Mouse (Mus musculus): Measurements from ENCODE around the gene Prr36. TPM values are rescaled to one million over a fixed set of nuclear protein-coding genes. Genes with fewer than 3 reads are reported as not detected.
"Not testable (repeated sequence)": the region's sequence is repeated elsewhere in the genome, so short reads cannot be mapped to it uniquely, and the experiment has no call there.

The Prr36 gene
- total RNA-seq (2021), result 4.7 and 5.2 TPM in 2 replicates
- long read RNA-seq, partial matches to known transcripts, result 0 of 1 reads
- long read RNA-seq, other reads (novel, unspliced or antisense), result 1 of 1 reads

- DNase-seq, result peak; percentile 50
These were observed at the start of gene Prr36 for GRCm38 (mm10) chr8:4216791-4217621. Gene Prr36, minus strand, starts transcription at chr8:4217459.

DNA sequence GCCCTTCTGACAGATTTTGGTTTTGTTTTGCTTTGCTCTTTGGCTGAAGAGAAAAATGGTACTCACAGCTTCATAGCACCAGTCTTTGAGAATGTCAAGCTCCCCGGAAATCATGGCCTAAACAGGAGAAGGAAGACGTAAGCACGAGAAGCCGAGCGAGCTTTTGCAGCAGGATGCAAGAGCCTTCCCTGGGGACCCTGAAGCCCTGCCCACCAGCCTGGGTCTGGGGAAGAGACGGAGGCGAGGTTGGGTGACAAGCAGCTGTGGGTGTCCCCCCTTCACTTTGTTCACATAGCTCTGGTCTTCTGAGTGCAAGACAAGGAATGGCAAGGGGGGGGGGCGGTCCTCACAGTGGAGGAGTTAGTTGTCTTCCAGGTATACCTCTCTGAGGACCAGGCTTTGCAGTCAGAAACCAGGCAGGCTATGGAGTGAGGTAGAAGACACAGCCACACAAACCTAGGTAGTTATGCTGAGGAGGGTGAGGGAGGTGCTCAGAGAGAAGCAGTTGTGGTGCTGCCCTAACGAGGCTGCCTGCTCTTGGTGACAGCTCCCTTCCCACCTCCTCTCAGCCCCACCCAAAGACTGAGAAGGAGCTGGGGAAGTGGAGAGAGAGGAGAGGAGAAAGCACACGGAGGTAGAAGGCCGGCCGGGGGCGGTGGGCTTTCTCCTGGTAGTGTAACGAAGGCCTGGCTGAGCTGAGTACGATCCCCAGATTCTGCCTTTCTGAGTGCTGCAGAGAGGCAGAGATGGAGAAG, 48.1 kb upstream of the Prr36 start:
- no peak for DNase-seq

GRCm38 (mm10) chr8:4263105-4263791, 46.0 kb upstream of the Prr36 start:
- no peak for DNase-seq

DNA sequence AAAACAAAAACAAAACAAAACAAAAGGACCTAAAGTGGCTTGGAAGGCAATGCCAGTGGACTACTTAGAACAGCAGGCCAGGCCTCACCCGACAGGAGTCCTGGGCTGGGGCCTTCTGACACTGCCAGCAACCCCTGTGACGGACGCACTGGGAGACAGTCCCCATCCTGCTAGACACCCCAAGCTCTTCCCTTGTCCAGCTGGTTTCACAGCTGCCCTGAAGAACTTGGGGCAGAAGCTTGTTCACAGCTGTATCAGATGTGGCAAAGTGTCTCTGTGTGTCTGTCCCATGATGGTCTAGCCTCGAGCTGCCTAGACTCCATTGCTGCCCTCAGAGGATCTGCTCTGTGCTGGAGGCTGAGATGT, 42.5 kb upstream of the Prr36 start:
- DNase-seq, result no peak

- DNase-seq, result peak; percentile 99
These were observed 42.0 kb upstream of the Prr36 start, which contains the start of gene Ctxn1 for GRCm38 (mm10) chr8:4259125-4259804. Gene Ctxn1, minus strand, starts transcription at chr8:4259274.

DNA sequence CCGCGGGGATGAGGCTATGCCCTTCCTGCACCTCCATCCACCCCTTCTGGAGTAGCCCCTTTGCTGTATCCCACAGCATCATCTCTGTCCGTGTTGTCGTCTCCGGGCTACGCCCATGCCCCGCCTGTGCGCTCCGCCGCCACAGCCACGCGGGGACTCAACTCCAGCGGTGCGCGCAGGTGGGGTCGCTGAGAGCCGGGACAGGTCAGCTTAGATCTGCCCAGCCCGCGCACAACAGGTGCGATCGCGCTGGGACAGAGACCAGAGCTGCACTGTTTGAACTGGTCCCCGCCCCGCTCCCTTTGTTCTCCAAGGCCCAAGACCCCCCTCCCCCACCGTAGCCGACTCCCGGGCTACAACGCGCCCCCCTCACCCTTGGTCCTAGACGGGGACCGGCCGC, 41.4 kb upstream of the Prr36 start:
- DNase-seq, result no peak

DNA sequence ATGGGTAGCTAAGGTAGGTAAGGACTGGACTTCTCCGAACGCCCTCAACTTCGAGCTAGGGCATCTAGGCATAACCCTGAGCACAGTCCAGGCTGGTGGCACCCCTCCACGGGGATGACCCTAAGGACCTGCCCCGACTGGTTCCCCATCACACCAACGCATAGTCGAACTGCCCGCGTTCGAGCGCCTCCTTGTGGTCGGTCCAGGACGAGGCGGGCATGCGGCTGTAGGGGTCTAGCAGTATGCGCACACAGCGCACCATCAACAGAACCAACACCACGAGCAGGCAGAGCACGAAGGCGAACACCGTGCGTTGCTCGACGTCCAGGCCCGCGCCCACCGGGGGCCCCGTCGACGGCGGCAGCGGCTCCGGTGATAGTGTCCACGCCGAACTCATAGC, 41.0 kb upstream of the Prr36 start:
- DNase-seq, result peak; percentile 76

DNA sequence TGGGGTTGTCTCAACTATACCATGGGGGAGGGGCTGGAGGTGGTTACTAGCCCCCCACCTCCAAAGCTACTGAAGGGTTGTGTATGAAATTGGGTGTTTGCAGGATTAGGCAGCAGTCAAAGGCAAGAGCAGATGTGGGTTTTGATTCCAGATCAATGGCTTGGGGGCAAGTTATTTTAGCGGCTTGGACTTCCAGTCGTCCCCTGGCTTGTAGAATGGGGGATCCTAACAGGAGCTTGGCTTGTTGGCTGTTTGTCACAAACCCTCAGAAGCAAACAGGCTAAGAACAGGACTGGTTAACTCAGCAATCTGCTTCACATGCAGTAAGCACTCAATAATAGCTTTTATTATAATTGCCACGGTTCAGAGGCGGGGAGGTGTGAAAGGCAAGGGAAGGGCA, 40.1 kb upstream of the Prr36 start:
- no peak for DNase-seq

DNA sequence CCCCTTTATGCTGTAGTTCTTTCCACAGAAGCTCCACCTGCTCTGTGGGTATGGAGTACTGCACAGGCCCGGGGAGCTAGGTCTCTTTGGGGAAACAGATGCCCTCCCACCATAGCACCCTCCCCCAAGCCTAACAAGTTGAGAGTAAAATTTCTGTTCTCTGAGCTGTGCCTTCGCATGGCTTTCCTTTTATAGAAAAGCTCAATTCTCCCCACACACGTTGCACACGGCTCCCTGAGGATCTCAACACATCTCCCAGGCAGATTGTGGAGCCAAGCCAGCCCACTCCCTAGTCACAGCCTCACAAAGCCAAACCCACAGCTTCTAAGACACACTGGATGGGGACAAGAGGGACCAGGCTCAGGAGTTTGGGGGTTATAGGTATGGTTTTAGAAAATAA, 39.7 kb upstream of the Prr36 start:
- no peak for DNase-seq

GRCm38 (mm10) chr8:4255471-4255870, 38.2 kb upstream of the Prr36 start:
- DNase-seq, result not testable (repeated sequence)

DNA sequence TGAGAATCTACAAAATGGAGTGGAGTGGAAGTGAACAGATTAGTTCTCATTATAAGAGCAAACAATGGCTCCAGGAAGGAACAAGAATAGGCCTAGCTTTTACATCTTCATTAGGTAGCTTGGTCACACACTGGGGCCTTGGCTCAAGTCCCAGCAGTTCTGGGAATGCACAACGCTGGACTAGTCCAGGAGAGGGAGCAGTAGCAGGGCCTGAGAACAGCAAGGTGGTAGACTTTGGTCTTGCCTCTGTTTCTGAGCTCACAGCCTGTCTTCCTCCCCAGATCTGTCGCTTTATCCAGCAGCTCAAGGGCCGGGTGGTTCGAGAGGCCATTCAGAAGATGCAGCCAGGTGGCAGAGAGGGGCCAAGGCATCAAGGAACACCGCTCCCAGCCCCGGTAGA, 36.7 kb upstream of the Prr36 start:
- DNase-seq, result peak; percentile 59

- peak; percentile 97 for DNase-seq
These were observed 35.9 kb upstream of the Prr36 start, which contains the start of gene Snapc2 for GRCm38 (mm10) chr8:4252934-4253841. Gene Snapc2, plus strand, starts transcription at chr8:4253080.

- DNase-seq, result no peak
These were observed 35.0 kb upstream of the Prr36 start for GRCm38 (mm10) chr8:4252116-4252760.

DNA sequence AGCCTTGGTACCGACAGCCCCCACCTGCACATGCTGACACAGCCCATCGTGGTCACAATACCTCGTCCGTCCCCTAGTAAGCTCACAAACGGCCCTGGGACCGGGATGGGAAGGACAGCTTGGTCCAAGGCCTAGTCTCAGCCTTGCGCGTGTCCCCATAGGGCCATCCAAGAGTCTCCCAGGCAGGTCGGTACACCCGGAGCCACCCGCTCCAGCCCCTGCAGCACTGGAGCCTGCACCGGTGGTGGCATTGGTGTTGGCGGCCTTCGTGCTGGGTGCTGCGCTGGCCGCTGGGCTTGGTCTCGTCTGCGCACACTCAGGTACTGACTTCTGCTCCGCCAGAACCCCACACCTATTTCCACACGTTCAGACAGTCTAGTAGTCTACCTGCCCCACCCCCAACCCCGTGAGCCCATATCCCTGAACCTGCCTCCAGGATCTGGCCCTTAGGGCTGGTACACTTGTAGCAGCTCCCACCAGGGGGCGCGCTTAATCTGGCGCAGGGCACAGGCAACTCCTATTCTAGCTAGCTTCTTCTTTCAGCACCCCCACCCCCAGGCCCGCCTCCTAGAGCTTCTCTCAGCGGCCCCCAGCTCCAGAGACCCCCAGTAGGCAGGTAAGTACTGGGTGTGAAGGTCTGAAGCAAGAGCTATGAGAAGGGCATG, 33.2 kb upstream of the Prr36 start:
- DNase-seq, result peak; percentile 90

- DNase-seq, result peak; percentile 47
These were observed 32.0 kb upstream of the Prr36 start for GRCm38 (mm10) chr8:4249213-4249612.

- DNase-seq, result no peak
These were observed 30.8 kb upstream of the Prr36 start, which contains the start of gene Tgfbr3l for GRCm38 (mm10) chr8:4247951-4248540. Gene Tgfbr3l, plus strand, starts transcription at chr8:4248214.

GRCm38 (mm10) chr8:4247241-4247640, 30.0 kb upstream of the Prr36 start:
- no peak for DNase-seq

- no peak for DNase-seq
These were observed 28.5 kb upstream of the Prr36 start for GRCm38 (mm10) chr8:4245737-4246136.

DNA sequence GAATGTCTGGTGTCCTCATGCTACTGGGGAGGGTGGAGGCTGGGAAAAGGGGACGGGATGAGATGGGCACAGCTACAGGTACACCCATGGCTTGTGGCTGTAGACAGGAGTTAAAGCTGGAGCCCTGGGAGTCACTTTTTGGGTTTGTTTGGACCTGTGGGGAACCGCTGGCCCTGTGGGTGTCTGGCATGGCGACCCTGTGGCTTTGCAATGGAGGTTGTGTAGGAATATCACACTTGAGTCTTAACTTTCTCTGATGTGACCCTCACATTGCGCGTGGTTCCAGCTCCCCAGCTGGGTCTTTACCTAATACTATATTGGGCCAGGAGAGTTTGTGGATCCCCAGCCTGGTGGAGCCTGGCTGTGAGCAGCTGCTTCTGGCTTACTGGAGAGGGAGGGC, 27.8 kb upstream of the Prr36 start:
- no peak for DNase-seq
